23 mouse cellular contexts compared by ENCODE assay signal in the genomic region with DNA sequence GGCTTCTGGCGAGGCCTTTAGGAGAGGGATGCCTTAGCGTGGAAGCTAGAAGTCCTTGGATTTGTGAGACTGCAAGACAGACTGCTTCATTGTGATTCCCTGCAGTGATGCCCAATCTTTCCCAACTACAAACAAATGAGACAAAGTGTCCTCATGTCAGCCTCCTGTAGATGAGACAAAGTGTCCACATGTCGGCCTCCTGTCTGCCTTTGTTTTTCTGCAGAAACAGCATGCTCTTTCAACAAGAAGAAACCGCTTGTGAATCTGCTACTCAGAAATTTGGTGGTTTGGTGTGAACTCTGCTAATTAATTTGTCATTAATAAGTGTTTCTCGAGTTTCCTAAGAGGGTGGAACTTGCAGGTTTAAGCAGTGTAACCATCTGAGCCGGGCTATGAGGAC. TPM values are rescaled to one million over a fixed set of nuclear protein-coding genes. Genes with fewer than 3 reads are reported as not detected.
DNase-seq lines count a peak whose midpoint lies in the region; ATAC-seq lines count a peak whose summit lies in the region.
"Had no signal": no experiment of that assay in that cellular context is flagged by ENCODE, and none has a peak within 500 bp of the region (broad histone marks: within the 10 kb centered on the region; RNA-seq: fewer than 3 reads in every experiment).

No protein-coding gene starts in this region.

- H3K27me3 ChIP-seq in hindbrain, embryonic 10.5 days (ENCODE audit: insufficient read depth, poor library complexity, severe bottlenecking), result no peaks in the 10 kb centered on the region
- H3K27me3 ChIP-seq in hindbrain, embryonic 14.5 days (ENCODE audit: control insufficient read depth, insufficient read depth, low read length), result no peaks in the 10 kb centered on the region
- no peaks in the 10 kb centered on the region for H3K27me3 ChIP-seq in hindbrain, embryonic 15.5 days
- H3K27me3 ChIP-seq: embryonic facial prominence, embryonic 15.5 days; kidney, embryonic 15.5 days; limb, embryonic 12.5 days; liver, embryonic 12.5 days had no signal

- no peak for ATAC-seq in hindbrain, embryonic 14.5 days (ENCODE audit: low FRiP score)
- ATAC-seq in hindbrain, embryonic 15.5 days (ENCODE audit: low FRiP score, low read depth), result no peak
- ATAC-seq: activated CD4-positive, CD25-positive, alpha-beta regulatory T cell, adult 4 months; CD4-positive, CD25-positive, alpha-beta regulatory T cell, adult 4 months; intestine, embryonic 16.5 days; liver, embryonic 12.5 days had no signal

- no peaks in the 10 kb centered on the region for H3K9me3 ChIP-seq in hindbrain, embryonic 10.5 days
- no peaks in the 10 kb centered on the region for H3K9me3 ChIP-seq in hindbrain, embryonic 14.5 days (ENCODE audit: control insufficient read depth, low read length)
- H3K9me3 ChIP-seq in hindbrain, embryonic 15.5 days, result no peaks in the 10 kb centered on the region
- H3K9me3 ChIP-seq: embryonic facial prominence, embryonic 15.5 days; kidney, embryonic 15.5 days; limb, embryonic 12.5 days; liver, embryonic 12.5 days had no signal

- WGBS in hindbrain, embryonic 10.5 days, result 57% methylated on average over 6 of the region's 6 CpGs
- WGBS in hindbrain, embryonic 14.5 days, result 34% methylated on average over 6 of the region's 6 CpGs
- 31% methylated on average over 6 of the region's 6 CpGs for WGBS in hindbrain, embryonic 15.5 days

- peaks cover 46% of the 10 kb centered on the region for H3K4me1 ChIP-seq in hindbrain, embryonic 10.5 days (replicated peaks)
- H3K4me1 ChIP-seq in hindbrain, embryonic 14.5 days (replicated peaks; ENCODE audit: control insufficient read depth, insufficient read depth, low read length), result peaks cover 29% of the 10 kb centered on the region
- H3K4me1 ChIP-seq in hindbrain, embryonic 15.5 days (replicated peaks), result peaks cover 30% of the 10 kb centered on the region

- H3K36me3 ChIP-seq in hindbrain, embryonic 10.5 days, result no peaks in the 10 kb centered on the region
- no peaks in the 10 kb centered on the region for H3K36me3 ChIP-seq in hindbrain, embryonic 14.5 days (replicated peaks; ENCODE audit: control insufficient read depth, insufficient read depth)
- no peaks in the 10 kb centered on the region for H3K36me3 ChIP-seq in hindbrain, embryonic 15.5 days
- H3K36me3 ChIP-seq: embryonic facial prominence, embryonic 15.5 days; kidney, embryonic 15.5 days; limb, embryonic 12.5 days; liver, embryonic 12.5 days had no signal

- H3K27ac ChIP-seq in hindbrain, embryonic 10.5 days, result peak overlapping the region; percentile 74
- H3K27ac ChIP-seq in hindbrain, embryonic 14.5 days, result no peak overlapping the region
- peak overlapping the region; percentile 14; the same call in 1 of the 2 replicates for H3K27ac ChIP-seq in hindbrain, embryonic 15.5 days (replicated peaks)
- H3K27ac ChIP-seq: embryonic facial prominence, embryonic 15.5 days; gastrocnemius, adult 2 months; kidney, embryonic 15.5 days; limb, embryonic 12.5 days; liver, embryonic 12.5 days had no signal

- no peak overlapping the region for H3K4me3 ChIP-seq in hindbrain, embryonic 10.5 days
- no peak overlapping the region for H3K4me3 ChIP-seq in hindbrain, embryonic 14.5 days (replicated peaks; ENCODE audit: low read length)
- no peak overlapping the region for H3K4me3 ChIP-seq in hindbrain, embryonic 15.5 days
- H3K4me3 ChIP-seq: embryonic facial prominence, embryonic 15.5 days; gastrocnemius, adult 2 months; kidney, embryonic 15.5 days; limb, embryonic 12.5 days; liver, embryonic 12.5 days had no signal

- no peak overlapping the region for H3K4me2 ChIP-seq in hindbrain, embryonic 14.5 days (replicated peaks)
- H3K4me2 ChIP-seq in hindbrain, embryonic 15.5 days, result no peak overlapping the region
- H3K4me2 ChIP-seq: embryonic facial prominence, embryonic 15.5 days; heart, embryonic 11.5 days; kidney, embryonic 15.5 days; limb, embryonic 12.5 days; liver, embryonic 12.5 days had no signal

- DNase-seq in cerebellum, adult 9-10 months, result peak; percentile 44
- no peak for DNase-seq in cerebellum, adult 11-12 months
- no peak for DNase-seq in hindbrain, embryonic 10.5 days (ENCODE audit: low spot score)
- DNase-seq in hindbrain, embryonic 14.5 days (ENCODE audit: low spot score), result no peak
- DNase-seq in brain, adult 2 months (ENCODE audit: low read depth, low spot score), result peak; percentile 53
- DNase-seq in lung, postnatal 4 days, result no peak
- DNase-seq in urinary bladder, postnatal 14 days (ENCODE audit: low spot score), result no peak
- DNase-seq: adrenal gland, postnatal 14 days; embryo, embryonic 11 days; gastrocnemius, adult 2 months; kidney, postnatal 4 days; lung, adult 2 months; right cerebral cortex, adult 18-20 months; thymus, postnatal 25 days had no signal

- H3K9ac ChIP-seq in hindbrain, embryonic 14.5 days, result no peak overlapping the region
- no peak overlapping the region for H3K9ac ChIP-seq in hindbrain, embryonic 15.5 days
- H3K9ac ChIP-seq: embryonic facial prominence, embryonic 15.5 days; kidney, embryonic 15.5 days; limb, embryonic 12.5 days; liver, embryonic 12.5 days had no signal

RNA-seq across cellular contexts. Expression of gene Nck2, which starts 53.6 kb away (rescaled TPM):
- polyA plus RNA-seq in hindbrain, embryonic 10.5 days (2016; fragmentation: Nextera tagmentation; extraction: Ambion mirVana), result 39.5 and 40.8 TPM in 2 replicates
- 37.9 and 40.4 TPM in 2 replicates for polyA plus RNA-seq in hindbrain, embryonic 14.5 days (2014; fragmentation: Nextera tagmentation; extraction: Ambion mirVana)
- polyA plus RNA-seq in hindbrain, embryonic 15.5 days (2015; fragmentation: Nextera tagmentation; extraction: Ambion mirVana), result 34.1 and 38.0 TPM in 2 replicates

Comparison
In these comparisons a context has a peak if more than half of its experiments do, and no peak if none do; other contexts are left out.
1. DNase-seq: peak in cerebellum, adult 9-10 months (single experiment) and brain, adult 2 months (single experiment); none in cerebellum, adult 11-12 months (single experiment), hindbrain, embryonic 10.5 days (single experiment), hindbrain, embryonic 14.5 days (single experiment), lung, postnatal 4 days (0 of 2) and urinary bladder, postnatal 14 days (single experiment).